Mouse (Mus musculus) erythroblast, adult 5-6 weeks (primary cell): ENCODE data around the gene March9. TPM values are rescaled to one million over a fixed set of nuclear protein-coding genes. Genes with fewer than 3 reads are reported as not detected.

Experiments
- ATAC-seq: replicated peaks from 2 replicates; pipeline ENCODE4 v1.8.0; 2016; ENCODE audit warnings: moderate number of reproducible peaks, mild to moderate bottlenecking, moderate TSS enrichment, inconsistent platforms; ENCODE audit not compliant: poor library complexity, low FRiP score, severe bottlenecking
- total RNA-seq, 2 experiments: library from RNA; stranded (forward) in 1 of 2; stranded (reverse) in 1 of 2; fragments of 150-400 nt in 1 of 2; fragments of 200-764, 138-1000 nt in 1 of 2; gene quantifications; 2 replicates each; pipeline versions ENCODE4 v1.2.3 to v1.2.4; 2015 to 2017; ENCODE audit warnings: low replicate concordance in 2 of 2

March9 gene
- total RNA-seq (2015; ENCODE audit: low replicate concordance) (not detected in 2 replicates), total RNA-seq (2017; ENCODE audit: low replicate concordance) (not detected in 2 replicates)

GRCm38 (mm10) chr10:127059968-127060916, at the start of gene March9:
Gene March9, minus strand, starts transcription at chr10:127060184.
- ATAC-seq: no peak

- ATAC-seq: no peak
These were observed 48.2 kb upstream of the March9 start for GRCm38 (mm10) chr10:127108262-127108583.

GRCm38 (mm10) chr10:127107563-127108261, 47.7 kb upstream of the March9 start:
- peak; percentile 54 for ATAC-seq

- no peak for ATAC-seq
These were observed 43.6 kb upstream of the March9 start for GRCm38 (mm10) chr10:127103631-127104030.

GRCm38 (mm10) chr10:127101151-127101550, 41.2 kb upstream of the March9 start:
- ATAC-seq: no peak

- ATAC-seq: no peak
These were observed 40.4 kb upstream of the March9 start for GRCm38 (mm10) chr10:127100414-127100813.

GRCm38 (mm10) chr10:127099868-127100267, 39.9 kb upstream of the March9 start:
- ATAC-seq: no peak

- no peak for ATAC-seq
These were observed 39.2 kb upstream of the March9 start for GRCm38 (mm10) chr10:127099191-127099590.

GRCm38 (mm10) chr10:127098514-127098913, 38.5 kb upstream of the March9 start:
- ATAC-seq: no peak

- ATAC-seq: no peak
These were observed 34.4 kb upstream of the March9 start for GRCm38 (mm10) chr10:127094382-127094802.

GRCm38 (mm10) chr10:127092742-127093141, 32.8 kb upstream of the March9 start:
- no peak for ATAC-seq

GRCm38 (mm10) chr10:127091507-127092396, 31.8 kb upstream of the March9 start:
- no peak for ATAC-seq

GRCm38 (mm10) chr10:127090560-127091411, 30.8 kb upstream of the March9 start:
- ATAC-seq: no peak

- ATAC-seq: no peak
These were observed 25.6 kb upstream of the March9 start for GRCm38 (mm10) chr10:127085633-127086032.

GRCm38 (mm10) chr10:127085052-127085451, 25.1 kb upstream of the March9 start:
- ATAC-seq: no peak

GRCm38 (mm10) chr10:127083915-127084306, 23.9 kb upstream of the March9 start:
- no peak for ATAC-seq

GRCm38 (mm10) chr10:127083292-127083914, 23.4 kb upstream of the March9 start:
- no peak for ATAC-seq

- ATAC-seq: no peak
These were observed 22.1 kb upstream of the March9 start for GRCm38 (mm10) chr10:127081996-127082620.
